9 mouse cellular contexts compared by ENCODE assay signal in genomic region chr7:19875948-19876682, GRCm38 (mm10). TPM values are rescaled to one million over a fixed set of nuclear protein-coding genes. Genes with fewer than 3 reads are reported as not detected.
DNase-seq lines count a peak whose midpoint lies in the region; ATAC-seq and TF ChIP-seq lines count a peak whose summit lies in the region.
"Had no signal": no experiment of that assay in that cellular context is flagged by ENCODE, and none has a peak within 500 bp of the region (broad histone marks: within the 10 kb centered on the region; RNA-seq: fewer than 3 reads in every experiment).

No protein-coding gene starts in this region.

- WGBS in intestine, embryonic 16.5 days: 48% methylated on average over 13 of the region's 13 CpGs
- 31% methylated on average over 13 of the region's 13 CpGs for whole genome bisulfite sequencing in liver, embryonic 11.5 days
- WGBS in midbrain, postnatal 0 days: 48% methylated on average over 13 of the region's 13 CpGs

- no peaks in the 10 kb centered on the region for H3K9me3 ChIP-seq in MEL (replicated peaks; ENCODE audit: insufficient read depth, low read length)
- H3K9me3 ChIP-seq in intestine, embryonic 16.5 days (ENCODE audit: control insufficient read depth, low read length): no peaks in the 10 kb centered on the region
- 0 out of 2 replicates have a peak, but pooled peaks cover 2% of the 10 kb centered on the region for H3K9me3 ChIP-seq in liver, embryonic 11.5 days (ENCODE audit: control insufficient read depth, low read length)
- H3K9me3 ChIP-seq in midbrain, postnatal 0 days (ENCODE audit: low read length): no peaks in the 10 kb centered on the region
- H3K9me3 ChIP-seq: megakaryocyte, embryonic 14.5 days had no signal

- H3K4me2 ChIP-seq in intestine, embryonic 16.5 days (ENCODE audit: low read depth, low read length): no peak overlapping the region
- peak overlapping the region; percentile 7; the same call in 1 of the 2 replicates for H3K4me2 ChIP-seq in liver, embryonic 11.5 days
- no peak overlapping the region for H3K4me2 ChIP-seq in midbrain, postnatal 0 days (ENCODE audit: low read depth, low read length, poor library complexity, severe bottlenecking)

- peak overlapping the region; percentile 52 for H3K27ac ChIP-seq in MEL (ENCODE audit: control insufficient read depth, low read depth, low read length)
- H3K27ac ChIP-seq in embryonic fibroblast, embryonic 13.5 days (ENCODE audit: insufficient read depth, low read length): no peak overlapping the region
- H3K27ac ChIP-seq in intestine, embryonic 16.5 days (ENCODE audit: low read length): peak overlapping the region; percentile 20; the same call in 1 of the 2 replicates
- no peak overlapping the region for H3K27ac ChIP-seq in liver, embryonic 11.5 days (ENCODE audit: low read depth, low read length)
- H3K27ac ChIP-seq in midbrain, postnatal 0 days (ENCODE audit: low read depth, low read length): no peak overlapping the region

- peak; percentile 55 for ATAC-seq in intestine, embryonic 16.5 days
- peak; percentile 57 for ATAC-seq in liver, embryonic 11.5 days (replicated peaks; ENCODE audit: low FRiP score)
- peak; percentile 47; the same call in 1 of the 2 replicates for ATAC-seq in midbrain, postnatal 0 days (ENCODE audit: low FRiP score)

- TF ChIP-seq EP300 in MEL (IDR thresholded peaks at IDR 0.05; ENCODE audit: low read depth in 1 of 2, low read length in 2 of 2): peak in 1 of 2 experiments; percentile 3; a peak in 1 of 4 replicates

- peaks cover 0 to 14% of the 10 kb centered on the region in 2 experiments; a peak in 2 of 4 replicates for H3K36me3 ChIP-seq in MEL (ENCODE audit: control insufficient read depth in 1 of 2, insufficient read depth in 2 of 2, low read length in 2 of 2)
- H3K36me3 ChIP-seq in intestine, embryonic 16.5 days (ENCODE audit: control insufficient read depth, insufficient read depth, low read length): no peaks in the 10 kb centered on the region
- H3K36me3 ChIP-seq in liver, embryonic 11.5 days (ENCODE audit: control insufficient read depth, insufficient read depth, low read length): no peaks in the 10 kb centered on the region
- no peaks in the 10 kb centered on the region for H3K36me3 ChIP-seq in midbrain, postnatal 0 days (ENCODE audit: insufficient read depth, low read length)

- no peaks in the 10 kb centered on the region for H3K79me2 ChIP-seq in MEL (ENCODE audit: control insufficient read depth, insufficient read depth, low read length, poor library complexity)

- no peaks in the 10 kb centered on the region for H3K27me3 ChIP-seq in MEL (ENCODE audit: control insufficient read depth in 1 of 2, insufficient read depth in 2 of 2, low read length in 2 of 2)
- H3K27me3 ChIP-seq in intestine, embryonic 16.5 days (replicated peaks; ENCODE audit: control insufficient read depth, insufficient read depth, low read length): no peaks in the 10 kb centered on the region
- H3K27me3 ChIP-seq in liver, embryonic 11.5 days (replicated peaks; ENCODE audit: control insufficient read depth, insufficient read depth, low read length): no peaks in the 10 kb centered on the region
- no peaks in the 10 kb centered on the region for H3K27me3 ChIP-seq in midbrain, postnatal 0 days (ENCODE audit: insufficient read depth, low read length)

- peaks cover 0 to 11% of the 10 kb centered on the region in 2 experiments; a peak in 3 of 4 replicates for H3K4me1 ChIP-seq in MEL (ENCODE audit: control insufficient read depth in 1 of 2, insufficient read depth in 2 of 2, low read length in 2 of 2)
- H3K4me1 ChIP-seq in embryonic fibroblast, embryonic 13.5 days (ENCODE audit: control insufficient read depth, insufficient read depth, low read length): 0 out of 2 replicates have a peak, but pooled peaks cover 3% of the 10 kb centered on the region
- H3K4me1 ChIP-seq in intestine, embryonic 16.5 days (ENCODE audit: control insufficient read depth, insufficient read depth, low read length): peaks cover 3% of the 10 kb centered on the region
- peaks cover 2% of the 10 kb centered on the region; the same call in 1 of the 2 replicates for H3K4me1 ChIP-seq in liver, embryonic 11.5 days (replicated peaks; ENCODE audit: control insufficient read depth, insufficient read depth, low read length)
- no peaks in the 10 kb centered on the region for H3K4me1 ChIP-seq in midbrain, postnatal 0 days (ENCODE audit: insufficient read depth, low read length)

- H3K9ac ChIP-seq in MEL (ENCODE audit: control insufficient read depth, low read depth, low read length, poor library complexity, severe bottlenecking): peak overlapping the region; percentile 57
- H3K9ac ChIP-seq in intestine, embryonic 16.5 days (ENCODE audit: low read depth, low read length): no peak overlapping the region
- H3K9ac ChIP-seq in liver, embryonic 11.5 days (ENCODE audit: low read depth, low read length): no peak overlapping the region
- no peak overlapping the region for H3K9ac ChIP-seq in midbrain, postnatal 0 days (replicated peaks; ENCODE audit: low read length, poor library complexity, severe bottlenecking)

- TF ChIP-seq RAD21 in MEL (IDR thresholded peaks at IDR 0.05; ENCODE audit: low read depth, low read length): peak; percentile 52

- DNase-seq in gastrocnemius, postnatal 10 days: peak; percentile 31
- no peak for DNase-seq in gastrocnemius, adult 8-10 months (ENCODE audit: low spot score in 2 of 2)
- peak; percentile 85 for DNase-seq in MEL (ENCODE audit: low read depth, low spot score)
- no peak for DNase-seq in liver, embryonic 11.5 days (ENCODE audit: low spot score)
- peak; percentile 60 for DNase-seq in midbrain, postnatal 0 days (ENCODE audit: low spot score)
- DNase-seq in yolk sac, embryonic 10.5 days (ENCODE audit: low spot score): peak; percentile 30

- peak overlapping the region; percentile 30 to 35; a peak in 3 of 4 replicates for H3K4me3 ChIP-seq in MEL (ENCODE audit: control insufficient read depth in 1 of 2, insufficient read depth in 1 of 2, low read depth in 2 of 2, low read length in 2 of 2)
- H3K4me3 ChIP-seq in embryonic fibroblast, embryonic 13.5 days (ENCODE audit: insufficient read depth, low read length): no peak overlapping the region
- no peak overlapping the region for H3K4me3 ChIP-seq in intestine, embryonic 16.5 days (ENCODE audit: low read length)
- H3K4me3 ChIP-seq in liver, embryonic 11.5 days (ENCODE audit: low read depth, low read length): no peak overlapping the region
- no peak overlapping the region for H3K4me3 ChIP-seq in midbrain, postnatal 0 days (ENCODE audit: low read depth, low read length)
- H3K4me3 ChIP-seq: megakaryocyte, embryonic 14.5 days had no signal

- TF ChIP-seq POLR2A in MEL (IDR thresholded peaks at IDR 0.05; ENCODE audit: control insufficient read depth in 1 of 2, insufficient read depth in 1 of 2, low read depth in 1 of 2, low read length in 2 of 2, poor library complexity in 1 of 2): no peak
- TF ChIP-seq POLR2A in embryonic fibroblast, embryonic 13.5 days (IDR thresholded peaks at IDR 0.05; ENCODE audit: low read depth, low read length): no peak

- peak; percentile 16 to 79 (median 69); a peak in 5 of 6 replicates for TF ChIP-seq CTCF in MEL (IDR thresholded peaks at IDR 0.05 in 2 of 3, conservative IDR thresholded peaks at IDR 0.05 in 1 of 3; ENCODE audit: control insufficient read depth in 1 of 3, insufficient read depth in 1 of 3, low read depth in 2 of 3, low read length in 3 of 3, poor library complexity in 1 of 3, severe bottlenecking in 1 of 3)
- TF ChIP-seq CTCF in embryonic fibroblast, embryonic 13.5 days (IDR thresholded peaks at IDR 0.05; ENCODE audit: borderline replicate concordance, insufficient read depth, low read length): peak; percentile 57; the same call in 1 of the 2 replicates
- TF ChIP-seq CTCF in midbrain, postnatal 0 days (IDR thresholded peaks at IDR 0.05): peak; percentile 81

RNA-seq across cellular contexts. Expression of gene Ceacam19, which starts 11.7 kb away (rescaled TPM):
- total RNA-seq in gastrocnemius, postnatal 10 days (2021): not detected
- not detected for total RNA-seq in gastrocnemius, adult 8-10 months (2022)
- total RNA-seq in MEL (2012; rRNA removed): 0.04 TPM in 1 of 2 replicates, not detected in the other
- polyA plus RNA-seq in MEL (2012; ENCODE audit: insufficient read depth in 1 of 2, insufficient read length in 2 of 2, low read depth in 1 of 2, low replicate concordance in 2 of 2, missing spikeins in 1 of 2): under 1 TPM in 1 of 2 experiments, not detected in 1; 0.03 TPM
- not detected in 2 replicates for polyA plus RNA-seq in embryonic fibroblast, embryonic 13.5 days (2011; ENCODE audit: insufficient read length, low read depth, missing spikeins)
- polyA plus RNA-seq in intestine, embryonic 16.5 days (2015; fragmentation: Nextera tagmentation; extraction: Ambion mirVana): not detected in 2 replicates
- not detected in 2 replicates for polyA plus RNA-seq in liver, embryonic 11.5 days (2014; fragmentation: Nextera tagmentation; extraction: Ambion mirVana)
- total RNA-seq in midbrain, postnatal 0 days (2014; rRNA removed): 0.38 TPM in 1 of 2 replicates, not detected in the other
- not detected in 2 replicates for polyA plus RNA-seq in midbrain, postnatal 0 days (2015; fragmentation: Nextera tagmentation; extraction: Ambion mirVana)

RNA-seq across cellular contexts. Expression of gene Ceacam16, which starts 15.0 kb away (rescaled TPM):
- total RNA-seq in gastrocnemius, postnatal 10 days (2021): not detected
- not detected for total RNA-seq in gastrocnemius, adult 8-10 months (2022)
- 0.12 TPM in 1 of 2 replicates, not detected in the other for total RNA-seq in MEL (2012; rRNA removed)
- under 1 TPM in 1 of 2 experiments, not detected in 1; 0.18 TPM for polyA plus RNA-seq in MEL (2012; ENCODE audit: insufficient read depth in 1 of 2, insufficient read length in 2 of 2, low read depth in 1 of 2, low replicate concordance in 2 of 2, missing spikeins in 1 of 2)
- not detected in 2 replicates for polyA plus RNA-seq in embryonic fibroblast, embryonic 13.5 days (2011; ENCODE audit: insufficient read length, low read depth, missing spikeins)
- polyA plus RNA-seq in intestine, embryonic 16.5 days (2015; fragmentation: Nextera tagmentation; extraction: Ambion mirVana): not detected in 2 replicates
- polyA plus RNA-seq in liver, embryonic 11.5 days (2014; fragmentation: Nextera tagmentation; extraction: Ambion mirVana): not detected in 2 replicates
- not detected in 2 replicates for total RNA-seq in midbrain, postnatal 0 days (2014; rRNA removed)
- polyA plus RNA-seq in midbrain, postnatal 0 days (2015; fragmentation: Nextera tagmentation; extraction: Ambion mirVana): 0.90 and 1.5 TPM in 2 replicates

RNA-seq across cellular contexts. Expression of gene Gm19345, which starts 24.3 kb away (rescaled TPM):
- total RNA-seq in gastrocnemius, postnatal 10 days (2021): not detected
- total RNA-seq in gastrocnemius, adult 8-10 months (2022): not detected
- not detected in 2 replicates for total RNA-seq in MEL (2012; rRNA removed)
- not detected for polyA plus RNA-seq in MEL (2012; ENCODE audit: insufficient read depth in 1 of 2, insufficient read length in 2 of 2, low read depth in 1 of 2, low replicate concordance in 2 of 2, missing spikeins in 1 of 2)
- not detected in 2 replicates for polyA plus RNA-seq in embryonic fibroblast, embryonic 13.5 days (2011; ENCODE audit: insufficient read length, low read depth, missing spikeins)
- polyA plus RNA-seq in intestine, embryonic 16.5 days (2015; fragmentation: Nextera tagmentation; extraction: Ambion mirVana): 0.13 and 0.27 TPM in 2 replicates
- polyA plus RNA-seq in liver, embryonic 11.5 days (2014; fragmentation: Nextera tagmentation; extraction: Ambion mirVana): not detected in 2 replicates
- 31.6 and 44.4 TPM in 2 replicates for total RNA-seq in midbrain, postnatal 0 days (2014; rRNA removed)
- polyA plus RNA-seq in midbrain, postnatal 0 days (2015; fragmentation: Nextera tagmentation; extraction: Ambion mirVana): 21.6 and 25.8 TPM in 2 replicates

RNA-seq across cellular contexts. Expression of gene Pvr, which starts 44.8 kb away (rescaled TPM):
- total RNA-seq in gastrocnemius, postnatal 10 days (2021): 10 to 100 TPM; 10.7 to 15.3 TPM
- total RNA-seq in gastrocnemius, adult 8-10 months (2022): 1 to 10 TPM; 4.3 to 6.7 (median 4.9) TPM
- total RNA-seq in MEL (2012; rRNA removed): not detected in 2 replicates
- not detected for polyA plus RNA-seq in MEL (2012; ENCODE audit: insufficient read depth in 1 of 2, insufficient read length in 2 of 2, low read depth in 1 of 2, low replicate concordance in 2 of 2, missing spikeins in 1 of 2)
- 54.1 and 65.0 TPM in 2 replicates for polyA plus RNA-seq in embryonic fibroblast, embryonic 13.5 days (2011; ENCODE audit: insufficient read length, low read depth, missing spikeins)
- polyA plus RNA-seq in intestine, embryonic 16.5 days (2015; fragmentation: Nextera tagmentation; extraction: Ambion mirVana): 13.9 and 16.5 TPM in 2 replicates
- 5.1 and 6.1 TPM in 2 replicates for polyA plus RNA-seq in liver, embryonic 11.5 days (2014; fragmentation: Nextera tagmentation; extraction: Ambion mirVana)
- 11.0 and 14.7 TPM in 2 replicates for total RNA-seq in midbrain, postnatal 0 days (2014; rRNA removed)
- polyA plus RNA-seq in midbrain, postnatal 0 days (2015; fragmentation: Nextera tagmentation; extraction: Ambion mirVana): 7.1 and 7.7 TPM in 2 replicates

RNA-seq across cellular contexts. Expression of gene Bcl3, which starts 53.5 kb away (rescaled TPM):
- total RNA-seq in gastrocnemius, postnatal 10 days (2021): 1 to 10 TPM; 1.8 to 7.0 TPM
- under 1 TPM; 0.58 to 0.62 (median 0.61) TPM for total RNA-seq in gastrocnemius, adult 8-10 months (2022)
- total RNA-seq in MEL (2012; rRNA removed): 1.7 and 2.7 TPM in 2 replicates
- 1 to 10 TPM in 1 of 2 experiments, not detected in 1; 6.7 TPM for polyA plus RNA-seq in MEL (2012; ENCODE audit: insufficient read depth in 1 of 2, insufficient read length in 2 of 2, low read depth in 1 of 2, low replicate concordance in 2 of 2, missing spikeins in 1 of 2)
- polyA plus RNA-seq in embryonic fibroblast, embryonic 13.5 days (2011; ENCODE audit: insufficient read length, low read depth, missing spikeins): 24.1 and 37.9 TPM in 2 replicates
- polyA plus RNA-seq in intestine, embryonic 16.5 days (2015; fragmentation: Nextera tagmentation; extraction: Ambion mirVana): 15.5 and 15.6 TPM in 2 replicates
- polyA plus RNA-seq in liver, embryonic 11.5 days (2014; fragmentation: Nextera tagmentation; extraction: Ambion mirVana): 5.4 and 7.0 TPM in 2 replicates
- total RNA-seq in midbrain, postnatal 0 days (2014; rRNA removed): 0.55 and 0.66 TPM in 2 replicates
- 0.93 and 1.3 TPM in 2 replicates for polyA plus RNA-seq in midbrain, postnatal 0 days (2015; fragmentation: Nextera tagmentation; extraction: Ambion mirVana)

Comparison
In these comparisons a context has a peak if more than half of its experiments do, and no peak if none do; other contexts are left out.
1. DNase-seq: peak in gastrocnemius, postnatal 10 days (single experiment), MEL (single experiment), midbrain, postnatal 0 days (single experiment) and yolk sac, embryonic 10.5 days (single experiment); none in gastrocnemius, adult 8-10 months (0 of 2) and liver, embryonic 11.5 days (single experiment).
2. H3K27ac ChIP-seq: peak in MEL (single experiment) and intestine, embryonic 16.5 days (single experiment); none in embryonic fibroblast, embryonic 13.5 days (single experiment), liver, embryonic 11.5 days (single experiment) and midbrain, postnatal 0 days (single experiment).
3. H3K4me3 ChIP-seq: peak in MEL (2 of 2); none in embryonic fibroblast, embryonic 13.5 days (single experiment), intestine, embryonic 16.5 days (single experiment), liver, embryonic 11.5 days (single experiment) and midbrain, postnatal 0 days (single experiment).
4. RNA of gene Gm19345, which starts 24.3 kb away (polyA plus RNA-seq): 21.6 to 25.8 TPM in midbrain, postnatal 0 days; 0.13 to 0.27 TPM in intestine, embryonic 16.5 days, not detected in MEL, not detected in embryonic fibroblast, embryonic 13.5 days and not detected in liver, embryonic 11.5 days; every median in the first group is over 10 times any median in the second.
5. Peak in every context shown above with its lines, with median percentiles within 50 percentile points of each other: CTCF ChIP-seq and ATAC-seq.